Mouse (Mus musculus) kidney, embryonic 16.5 days (tissue): ENCODE results near the gene Pafah1b1. TPM values are rescaled to one million over a fixed set of nuclear protein-coding genes. Genes with fewer than 3 reads are reported as not detected.

Experiments used
- ATAC-seq: fragments of 200-750 bp; cut with Nextera tagmentation; 2 replicates; pipeline ENCODE4 v1.8.0; 2017; ENCODE audit warnings: moderate TSS enrichment; ENCODE audit not compliant: low FRiP score, low TSS enrichment
- H3K27ac ChIP-seq: fragments of 300-500 bp; sonication (generic); 2 replicates; pipeline ENCODE4 v1.5.1; 2014; ENCODE audit warnings: low read length
- H3K27me3 ChIP-seq: fragments of 300-500 bp; sonication (generic); 2 replicates; pipeline ENCODE4 v1.6.1; 2014; ENCODE audit warnings: low read length, control low read depth, mixed read lengths; ENCODE audit not compliant: insufficient read depth
- H3K36me3 ChIP-seq: fragments of 300-500 bp; sonication (generic); 2 replicates; pipeline ENCODE4 v1.6.1; 2014; ENCODE audit warnings: low read length, control low read depth, mixed read lengths; ENCODE audit not compliant: insufficient read depth
- H3K4me1 ChIP-seq: fragments of 300-500 bp; sonication (generic); 2 replicates; pipeline ENCODE4 v1.6.1; 2014; ENCODE audit warnings: low read length, control low read depth, mixed read lengths; ENCODE audit not compliant: insufficient read depth
- H3K4me2 ChIP-seq: fragments of 300-500 bp; sonication (generic); replicated peaks from 2 replicates; pipeline ENCODE4 v1.6.1; 2014; ENCODE audit warnings: low read depth, low read length
- H3K4me3 ChIP-seq: fragments of 300-500 bp; sonication (generic); 2 replicates; pipeline ENCODE4 v1.5.1; 2014; ENCODE audit warnings: mild to moderate bottlenecking, low read length
- H3K9ac ChIP-seq: fragments of 300-500 bp; sonication (generic); replicated peaks from 2 replicates; pipeline ENCODE4 v1.6.1; 2014; ENCODE audit warnings: low read length
- H3K9me3 ChIP-seq: fragments of 300-500 bp; sonication (generic); 2 replicates; pipeline ENCODE4 v1.6.1; 2016; ENCODE audit warnings: low read length, control low read depth
- WGBS: fragments of 180-500 bp; shearing (Covaris S2); extraction: QIAGEN DNeasy Blood & Tissue Kit; methylation state at CpG from one replicate; pipeline ENCODE4 v1.1.7; 2014; 5-methylcytosine and 5-hydroxymethylcytosine counted together
- polyA plus RNA-seq: library from polyadenylated mRNA; unstranded; fragments of >200 nt; fragmentation: Nextera tagmentation; extraction: Ambion mirVana; gene quantifications from 2 replicates; pipeline ENCODE4 v1.2.1, GENCODE M21; 2015

Pafah1b1 gene
- polyA plus RNA-seq, 1 experiment from 2014 or later: 34.4 TPM

DNA sequence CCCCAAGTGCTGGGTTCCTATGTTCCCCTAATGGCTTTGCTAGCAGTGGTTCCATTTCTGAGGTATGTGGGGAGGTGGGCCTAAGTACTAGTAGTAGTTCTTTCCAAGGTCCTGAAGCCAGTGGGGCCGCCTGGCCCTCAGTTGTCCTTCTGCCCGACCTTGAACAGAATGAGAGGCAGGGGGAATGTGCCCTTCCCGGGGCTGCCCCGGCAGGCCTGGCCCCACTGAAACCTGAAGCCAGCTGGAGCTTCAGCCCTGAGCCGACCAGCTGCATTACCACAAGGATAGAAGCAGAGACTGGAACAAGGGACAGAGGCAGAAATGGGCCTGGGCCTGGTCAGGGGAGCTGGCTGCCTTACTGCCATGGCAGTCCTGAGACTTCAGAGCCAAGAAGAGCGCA is 71.1 kb downstream of the Pafah1b1 start:
- WGBS: 27% methylated on average over 6 of the region's 6 CpGs
- H3K9ac ChIP-seq: peak overlapping the region; percentile 24; the same call in 1 of the 2 replicates
- H3K4me3 ChIP-seq: no peak overlapping the region
- H3K27ac ChIP-seq: peak overlapping the region; percentile 36; the same call in 1 of the 2 replicates
- no peak for ATAC-seq
- peak overlapping the region; percentile 0; the same call in 1 of the 2 replicates for H3K4me2 ChIP-seq
- H3K27me3 ChIP-seq: no peaks in the 10 kb centered on the region
- peaks cover 9% of the 10 kb centered on the region for H3K9me3 ChIP-seq
- H3K4me1 ChIP-seq: peaks cover 36% of the 10 kb centered on the region
- peaks cover 20% of the 10 kb centered on the region for H3K36me3 ChIP-seq

DNA sequence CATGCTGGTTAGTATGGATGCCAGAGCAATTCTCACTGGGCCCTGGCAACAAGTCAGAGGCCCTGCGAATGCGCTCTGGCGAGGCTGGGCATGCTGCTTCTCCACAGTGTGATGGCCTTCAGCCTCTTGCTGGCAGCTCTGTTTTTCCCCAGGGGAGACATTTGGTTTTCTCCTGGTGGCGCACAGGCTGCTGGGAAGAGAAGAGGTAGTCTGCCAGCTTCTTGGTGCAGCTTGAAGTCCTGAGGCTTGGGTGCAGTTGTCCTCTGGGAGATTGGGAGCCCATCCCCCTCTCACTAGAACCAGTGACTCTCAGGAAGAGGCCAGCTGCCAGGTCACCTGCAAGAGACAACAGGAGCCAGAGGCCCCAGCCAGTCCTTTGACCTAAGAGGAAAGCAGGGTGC is 71.7 kb downstream of the Pafah1b1 start:
- Histone ChIP-seq H3K27ac (no peak overlapping the region), H3K36me3 (peaks cover 14% of the 10 kb centered on the region), H3K4me3 (no peak overlapping the region), H3K9me3 (peaks cover 3% of the 10 kb centered on the region), H3K4me1 (peaks cover 36% of the 10 kb centered on the region), H3K9ac (0 out of 2 replicates have a peak overlapping the region, but pooled peaks have one; percentile 17), H3K27me3 (no peaks in the 10 kb centered on the region), H3K4me2 (peak overlapping the region; percentile 0; the same call in 1 of the 2 replicates)
- no peak for ATAC-seq
- WGBS: 86% methylated on average over 4 of the region's 4 CpGs

DNA sequence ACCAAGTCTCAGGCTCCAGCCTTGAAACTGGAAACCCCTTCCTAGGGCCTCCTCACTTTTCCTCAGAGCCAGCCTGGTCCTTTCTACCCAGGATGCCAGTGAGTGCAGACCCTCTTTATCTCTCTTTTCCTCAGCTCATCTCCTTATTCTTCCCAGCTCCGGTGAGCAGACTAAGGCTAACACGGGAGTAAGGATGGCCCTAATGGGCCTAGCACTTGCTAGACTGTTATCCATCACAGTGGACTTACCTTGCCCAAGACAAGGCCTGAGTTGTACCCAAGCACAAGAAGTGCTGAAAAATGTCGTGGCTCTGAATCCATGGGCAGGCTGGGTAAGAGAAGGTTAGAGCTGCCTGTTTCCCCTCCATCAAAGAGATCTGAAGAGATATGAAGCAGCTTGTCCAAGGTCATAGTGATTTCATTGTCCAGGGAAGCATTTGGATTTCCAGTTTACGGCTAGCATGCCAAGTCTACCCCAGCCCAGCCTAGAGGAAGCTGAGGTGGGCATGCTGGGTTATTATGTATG is 73.8 kb downstream of the Pafah1b1 start:
- H3K36me3 ChIP-seq: no peaks in the 10 kb centered on the region
- no peaks in the 10 kb centered on the region for H3K9me3 ChIP-seq
- H3K27ac ChIP-seq: peak overlapping the region; percentile 89
- no peak for ATAC-seq
- peak overlapping the region; percentile 88 for H3K4me2 ChIP-seq
- H3K9ac ChIP-seq: peak overlapping the region; percentile 88
- H3K4me3 ChIP-seq: peak overlapping the region; percentile 98
- 46% methylated on average over 4 of the region's 4 CpGs for WGBS
- peaks cover 36% of the 10 kb centered on the region for H3K4me1 ChIP-seq
- no peaks in the 10 kb centered on the region for H3K27me3 ChIP-seq

DNA sequence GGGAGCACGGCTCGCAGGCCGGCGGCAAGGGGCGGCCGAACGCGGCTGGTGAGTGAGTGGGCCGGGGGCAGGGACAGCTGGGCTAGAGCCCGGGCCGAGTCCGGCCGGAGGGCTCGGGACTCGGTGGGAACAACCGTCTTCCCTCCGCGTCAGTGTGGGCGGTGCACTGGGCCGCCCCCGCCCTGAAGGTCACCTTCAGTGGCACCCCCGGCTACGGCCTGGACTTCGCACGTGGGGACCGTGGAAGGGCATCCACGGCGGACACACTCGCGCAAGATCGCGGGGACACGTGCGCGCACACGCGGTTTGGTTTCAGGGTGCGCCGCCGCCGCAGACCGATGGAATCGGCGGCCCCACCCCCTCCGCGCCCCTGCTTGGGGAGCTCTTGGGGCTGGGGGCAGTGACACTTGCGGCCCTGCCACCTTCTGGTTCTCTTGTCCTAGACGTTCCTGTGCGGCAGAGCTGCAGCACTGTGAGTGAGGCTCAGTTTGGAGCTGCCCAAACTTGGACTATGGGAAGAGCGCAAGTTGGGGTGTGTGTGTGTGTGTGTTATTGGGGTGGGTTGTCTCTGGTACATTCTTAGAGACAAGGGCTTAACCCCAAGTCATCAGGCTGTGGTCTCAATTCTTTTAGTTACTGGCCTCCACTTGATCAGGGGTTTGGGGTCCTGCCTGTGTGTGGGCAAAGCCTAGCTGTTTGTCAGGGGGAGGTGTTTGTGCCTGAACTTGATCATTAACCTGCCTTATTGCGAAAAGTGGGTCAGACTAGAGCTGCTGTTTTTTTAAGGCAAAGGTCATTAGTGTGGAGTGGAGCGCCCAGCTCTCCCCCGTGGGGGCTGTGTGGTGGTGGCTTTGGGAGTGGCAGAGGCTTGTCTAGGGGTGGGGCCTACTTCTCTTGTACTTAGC is 74.6 kb downstream of the Pafah1b1 start:
- under 1% methylated on average over 53 of the region's 53 CpGs for WGBS
- no peaks in the 10 kb centered on the region for H3K27me3 ChIP-seq

DNA sequence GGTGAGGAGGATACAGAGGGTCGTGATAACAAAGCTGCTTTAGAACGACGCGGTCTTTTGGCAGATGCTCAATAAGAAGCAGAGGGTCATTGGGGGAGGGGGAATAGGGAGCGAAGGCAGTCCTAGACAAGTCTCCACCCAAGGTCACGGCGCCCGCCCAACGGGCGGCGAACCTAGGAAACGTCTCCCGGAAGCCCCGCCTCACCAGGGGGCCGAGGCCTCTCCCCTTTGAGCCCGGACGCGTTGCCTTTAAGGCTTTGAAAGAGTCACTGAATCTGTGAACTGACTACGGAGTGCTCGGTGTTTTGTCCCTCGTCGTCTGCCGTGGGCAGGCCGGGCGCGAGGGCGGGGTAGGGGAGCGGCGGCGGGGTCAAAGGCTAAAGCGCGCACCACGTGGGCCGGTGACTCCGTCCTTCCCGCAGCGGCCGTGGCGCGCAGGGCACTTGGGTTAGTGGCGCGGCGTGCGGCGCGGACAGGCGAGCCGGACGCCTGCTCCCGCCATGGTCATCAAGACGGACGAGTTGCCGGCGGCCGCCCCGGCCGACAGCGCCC is 75.3 kb downstream of the Pafah1b1 start, which contains the start of gene Cluh:
TSS of gene Cluh (plus strand) at position 401 of the 552 bp plus-strand sequence.
- Histone ChIP-seq H3K4me1 (peaks cover 36% of the 10 kb centered on the region), H3K27ac (peak within 1 kb of the TSS; percentile 89), H3K4me3 (peak within 1 kb of the TSS; percentile 98), H3K36me3 (no peaks in the 10 kb centered on the region), H3K9ac (peak within 1 kb of the TSS; percentile 88), H3K4me2 (peak within 1 kb of the TSS; percentile 88), H3K27me3 (no peaks in the 10 kb centered on the region), H3K9me3 (no peaks in the 10 kb centered on the region)
- under 1% methylated on average over 44 of the region's 58 CpGs for WGBS
- peak; percentile 94 for ATAC-seq

More for the DNA sequence above, 74.6 kb downstream of the Pafah1b1 start:
- H3K9ac ChIP-seq: peak overlapping the region; percentile 88
- peak overlapping the region; percentile 98 for H3K4me3 ChIP-seq
- H3K27ac ChIP-seq: peak overlapping the region; percentile 89
- H3K4me1 ChIP-seq: peaks cover 36% of the 10 kb centered on the region
- H3K36me3 ChIP-seq: no peaks in the 10 kb centered on the region
- peak; percentile 64 for ATAC-seq
- H3K4me2 ChIP-seq: peak overlapping the region; percentile 88
- no peaks in the 10 kb centered on the region for H3K9me3 ChIP-seq

DNA sequence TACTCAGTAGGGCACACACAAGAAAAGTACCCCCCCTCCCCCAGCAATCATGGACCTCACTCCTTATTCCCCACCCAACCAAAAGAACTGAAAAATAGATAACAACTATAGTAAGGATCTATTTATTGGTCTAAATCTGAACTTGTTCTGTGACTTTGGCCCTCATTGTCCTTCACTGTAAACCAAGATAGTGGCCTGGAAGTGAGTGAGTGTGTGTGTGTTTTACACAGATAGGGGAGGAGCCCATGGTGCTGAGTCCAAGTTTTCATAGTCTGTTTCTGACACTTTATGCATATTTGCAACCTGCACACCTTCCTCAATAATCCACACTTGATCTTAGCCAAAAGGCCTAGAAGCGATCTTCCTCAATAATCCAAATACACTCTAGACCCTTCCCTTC is 75.8 kb downstream of the Pafah1b1 start:
- H3K4me1 ChIP-seq: peaks cover 36% of the 10 kb centered on the region
- peak overlapping the region; percentile 98 for H3K4me3 ChIP-seq
- no peaks in the 10 kb centered on the region for H3K27me3 ChIP-seq
- no peaks in the 10 kb centered on the region for H3K36me3 ChIP-seq
- peak; percentile 17 for ATAC-seq
- no peaks in the 10 kb centered on the region for H3K9me3 ChIP-seq
- peak overlapping the region; percentile 88 for H3K4me2 ChIP-seq
- peak overlapping the region; percentile 89; the same call in 1 of the 2 replicates for H3K27ac ChIP-seq
- H3K9ac ChIP-seq: peak overlapping the region; percentile 88
- WGBS: 7% methylated on average over 1 of the region's 1 CpGs

DNA sequence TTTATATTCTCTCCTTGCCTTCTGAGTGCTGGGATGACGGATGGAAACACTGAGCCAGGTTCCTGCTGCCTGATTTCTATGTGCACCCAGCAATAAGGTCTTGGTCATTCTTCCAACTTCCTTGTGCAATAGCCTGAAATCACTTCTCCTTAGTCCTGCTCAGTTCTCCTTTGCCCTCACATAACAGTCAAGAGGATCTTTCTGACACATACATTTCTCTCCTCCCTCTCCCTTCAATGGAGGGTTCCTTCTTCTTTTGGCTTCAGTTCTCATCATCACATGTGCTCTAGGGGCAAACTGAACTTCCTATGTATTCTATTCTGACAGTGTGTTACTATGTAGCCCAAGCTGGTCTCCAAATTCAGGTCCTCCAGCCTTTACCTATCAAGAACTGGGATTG is 76.5 kb downstream of the Pafah1b1 start:
- 96% methylated on average over 1 of the region's 1 CpGs for WGBS
- no peak for ATAC-seq
- Histone ChIP-seq H3K36me3 (no peaks in the 10 kb centered on the region), H3K9ac (no peak overlapping the region), H3K4me2 (no peak overlapping the region), H3K9me3 (no peaks in the 10 kb centered on the region), H3K27ac (no peak overlapping the region), H3K4me1 (peaks cover 29% of the 10 kb centered on the region), H3K27me3 (no peaks in the 10 kb centered on the region), H3K4me3 (no peak overlapping the region)

DNA sequence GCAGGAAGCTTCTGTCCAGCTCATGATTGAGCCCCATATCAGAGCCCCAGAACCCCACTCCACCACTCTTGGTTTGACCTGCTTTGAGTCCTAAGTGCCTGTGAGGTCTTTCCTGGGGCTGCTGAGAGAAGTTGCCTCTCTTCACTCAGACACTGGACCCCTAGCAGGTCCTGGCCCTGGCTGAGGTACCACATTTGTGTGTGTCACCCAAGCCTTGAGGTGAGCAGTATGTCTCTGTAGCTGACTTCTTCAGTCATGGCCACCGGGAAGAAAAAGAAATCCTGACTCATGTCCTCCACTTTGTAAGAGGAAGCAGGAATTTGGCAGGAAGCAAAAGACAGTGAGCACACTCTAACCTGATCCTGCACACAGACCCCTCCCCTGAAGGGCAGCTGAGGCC is 84.8 kb downstream of the Pafah1b1 start:
- Histone ChIP-seq H3K4me1 (peaks cover 21% of the 10 kb centered on the region), H3K4me3 (no peak overlapping the region), H3K9me3 (no peaks in the 10 kb centered on the region), H3K9ac (no peak overlapping the region), H3K36me3 (no peaks in the 10 kb centered on the region), H3K27me3 (no peaks in the 10 kb centered on the region), H3K27ac (no peak overlapping the region), H3K4me2 (no peak overlapping the region)
- no peak for ATAC-seq
- 57% methylated on average over 1 of the region's 1 CpGs for WGBS

DNA sequence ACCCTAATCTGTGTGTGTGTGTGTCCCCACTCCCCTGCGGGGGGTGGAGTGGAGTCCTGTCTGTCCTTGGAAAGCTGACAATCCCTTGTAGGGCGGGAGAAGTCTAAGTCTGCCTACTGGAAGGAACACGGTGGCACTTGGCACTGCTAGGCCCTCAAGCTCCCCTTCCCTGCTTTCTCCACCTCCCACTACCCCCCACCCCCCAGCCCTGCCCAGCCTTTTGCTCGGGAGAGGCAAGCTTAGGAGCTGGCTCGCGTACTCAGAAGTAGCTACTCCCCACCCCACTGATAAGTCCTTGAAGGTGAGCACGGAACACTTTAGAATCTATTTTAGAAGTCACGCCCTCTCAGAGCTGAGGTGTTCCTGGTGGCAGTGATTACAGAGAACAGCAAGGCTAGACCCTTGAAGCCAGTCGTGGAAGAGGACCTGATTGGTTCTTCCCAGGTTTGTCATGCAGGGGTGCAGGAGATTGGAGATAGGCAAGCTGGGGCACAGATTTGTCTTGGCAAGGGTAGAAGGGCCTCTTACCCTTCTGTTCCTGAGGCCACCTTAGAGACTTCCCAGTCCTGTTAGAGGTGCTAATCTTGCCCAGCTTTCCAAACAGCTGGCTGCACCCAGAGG is 85.6 kb downstream of the Pafah1b1 start:
- Histone ChIP-seq H3K4me3 (peak overlapping the region; percentile 85), H3K9ac (peak overlapping the region; percentile 82), H3K36me3 (no peaks in the 10 kb centered on the region), H3K9me3 (no peaks in the 10 kb centered on the region), H3K27me3 (no peaks in the 10 kb centered on the region), H3K27ac (peak overlapping the region; percentile 90), H3K4me2 (peak overlapping the region; percentile 80), H3K4me1 (peaks cover 21% of the 10 kb centered on the region)
- ATAC-seq: no peak; the same call in 1 of the 2 replicates
- 11% methylated on average over 9 of the region's 9 CpGs for WGBS
